Mouse (Mus musculus): ENCODE results near the gene Bdnf.

Bdnf gene

GRCm38 (mm10) chr2:109706524-109706923 is 32.0 kb downstream of the Bdnf start:
- no peak for DNase-seq (ENCODE audit: low spot score)

GRCm38 (mm10) chr2:109709346-109709745 is 34.8 kb downstream of the Bdnf start:
- DNase-seq (ENCODE audit: low spot score) = no peak

- DNase-seq (ENCODE audit: low spot score) = no peak
These were observed 36.5 kb downstream of the Bdnf start for GRCm38 (mm10) chr2:109711049-109711448.

- DNase-seq (ENCODE audit: low spot score) = no peak
These were observed 50.8 kb downstream of the Bdnf start for GRCm38 (mm10) chr2:109725261-109725660.

- no peak for DNase-seq (ENCODE audit: low spot score)
These were observed 51.3 kb downstream of the Bdnf start for GRCm38 (mm10) chr2:109725831-109726230.

- DNase-seq (ENCODE audit: low spot score) = no peak
These were observed 54.7 kb downstream of the Bdnf start for GRCm38 (mm10) chr2:109729221-109729620.

GRCm38 (mm10) chr2:109733201-109734039 is 58.9 kb downstream of the Bdnf start:
- no peak for DNase-seq (ENCODE audit: low spot score)

GRCm38 (mm10) chr2:109734228-109734627 is 59.7 kb downstream of the Bdnf start:
- no peak for DNase-seq (ENCODE audit: low spot score)

GRCm38 (mm10) chr2:109734666-109735065 is 60.2 kb downstream of the Bdnf start:
- no peak for DNase-seq (ENCODE audit: low spot score)

GRCm38 (mm10) chr2:109735347-109735746 is 60.8 kb downstream of the Bdnf start:
- no peak for DNase-seq (ENCODE audit: low spot score)

GRCm38 (mm10) chr2:109736306-109736705 is 61.8 kb downstream of the Bdnf start:
- DNase-seq (ENCODE audit: low spot score) = no peak

GRCm38 (mm10) chr2:109738331-109738730 is 63.8 kb downstream of the Bdnf start:
- DNase-seq (ENCODE audit: low spot score) = no peak

- DNase-seq (ENCODE audit: low spot score) = no peak
These were observed 68.9 kb downstream of the Bdnf start for GRCm38 (mm10) chr2:109743208-109743960.

- DNase-seq (ENCODE audit: low spot score) = no peak
These were observed 71.7 kb downstream of the Bdnf start for GRCm38 (mm10) chr2:109746223-109746622.

- no peak for DNase-seq (ENCODE audit: low spot score)
These were observed 73.9 kb downstream of the Bdnf start for GRCm38 (mm10) chr2:109748412-109748811.

- DNase-seq (ENCODE audit: low spot score) = no peak
These were observed 74.3 kb downstream of the Bdnf start for GRCm38 (mm10) chr2:109748815-109749214.

GRCm38 (mm10) chr2:109749964-109750363 is 75.5 kb downstream of the Bdnf start:
- no peak for DNase-seq (ENCODE audit: low spot score)

- no peak for DNase-seq (ENCODE audit: low spot score)
These were observed 76.0 kb downstream of the Bdnf start for GRCm38 (mm10) chr2:109750484-109750883.

- DNase-seq (ENCODE audit: low spot score) = no peak
These were observed 81.8 kb downstream of the Bdnf start for GRCm38 (mm10) chr2:109756305-109756704.

- no peak for DNase-seq (ENCODE audit: low spot score)
These were observed 92.3 kb downstream of the Bdnf start for GRCm38 (mm10) chr2:109766772-109767171.

GRCm38 (mm10) chr2:109768814-109769213 is 94.3 kb downstream of the Bdnf start:
- DNase-seq (ENCODE audit: low spot score) = no peak

GRCm38 (mm10) chr2:109776374-109776773 is 101.9 kb downstream of the Bdnf start:
- DNase-seq (ENCODE audit: low spot score) = no peak

Data from ovary, postnatal 36 days (tissue).